Mouse (Mus musculus) stomach, postnatal 0 days (tissue): ENCODE results near the gene Rxfp4. TPM values are rescaled to one million over a fixed set of nuclear protein-coding genes. Genes with fewer than 3 reads are reported as not detected.

Experiments used
- ATAC-seq: fragments of 200-750 bp; cut with Nextera tagmentation; 2 replicates; pipeline ENCODE4 v1.8.0; 2017; ENCODE audit not compliant: low FRiP score, low TSS enrichment
- DNase-seq: peaks from one replicate; pipeline ENCODE4 v3.0.0-alpha.2; 2016; ENCODE audit warnings: low spot score
- H3K27ac ChIP-seq: fragments of 300-500 bp; sonication (generic); replicated peaks from 2 replicates; pipeline ENCODE4 v1.5.1; 2014; ENCODE audit warnings: mild to moderate bottlenecking, control low read depth
- H3K27me3 ChIP-seq: fragments of 300-500 bp; sonication (generic); 2 replicates; pipeline ENCODE4 v1.6.1; 2014; ENCODE audit warnings: low read length; ENCODE audit not compliant: control insufficient read depth, insufficient read depth
- H3K36me3 ChIP-seq: fragments of 300-500 bp; sonication (generic); 2 replicates; pipeline ENCODE4 v1.6.1; 2014; ENCODE audit warnings: low read length, mixed read lengths; ENCODE audit not compliant: control insufficient read depth, insufficient read depth
- H3K4me1 ChIP-seq: fragments of 300-500 bp; sonication (generic); replicated peaks from 2 replicates; pipeline ENCODE4 v1.6.1; 2014; ENCODE audit warnings: antibody characterized with exemption; ENCODE audit not compliant: control insufficient read depth, insufficient read depth
- H3K4me2 ChIP-seq: fragments of 300-500 bp; sonication (generic); replicated peaks from 2 replicates; pipeline ENCODE4 v1.6.1; 2014; ENCODE audit warnings: low read depth, mild to moderate bottlenecking, control low read depth, moderate library complexity
- H3K4me3 ChIP-seq: fragments of 300-500 bp; sonication (generic); 2 replicates; pipeline ENCODE4 v1.5.1; 2014; ENCODE audit warnings: low read depth, low read length, control low read depth
- H3K9ac ChIP-seq: fragments of 300-500 bp; sonication (generic); 2 replicates; pipeline ENCODE4 v1.6.1; 2014; ENCODE audit warnings: mild to moderate bottlenecking, low read length, control low read depth, mixed read lengths
- H3K9me3 ChIP-seq: fragments of 300-500 bp; sonication (generic); 2 replicates; pipeline ENCODE4 v1.6.1; 2016; ENCODE audit warnings: low read length; ENCODE audit not compliant: control insufficient read depth
- CTCF ChIP-seq: IDR thresholded peaks from 2 replicates; pipeline ENCODE4 v1.5.1; 2016; ENCODE audit warnings: antibody characterized with exemption, low read depth, mild to moderate bottlenecking, moderate library complexity
- EP300 ChIP-seq: optimal IDR thresholded peaks from 2 replicates; pipeline ENCODE3; 2016; ENCODE audit warnings: antibody characterized with exemption
- WGBS: fragments of 180-500 bp; shearing (Covaris S2); extraction: QIAGEN DNeasy Blood & Tissue Kit; methylation state at CpG from one replicate; pipeline ENCODE4 v1.1.7; 2014; 5-methylcytosine and 5-hydroxymethylcytosine counted together
- polyA plus RNA-seq: library from polyadenylated mRNA; unstranded; fragments of >200 nt; fragmentation: Nextera tagmentation; extraction: Ambion mirVana; gene quantifications from 2 replicates; pipeline ENCODE4 v1.2.1, GENCODE M21; 2015

Gene Rxfp4
- polyA plus RNA-seq, 1 experiment from 2014 or later: 0.07 TPM

DNA sequence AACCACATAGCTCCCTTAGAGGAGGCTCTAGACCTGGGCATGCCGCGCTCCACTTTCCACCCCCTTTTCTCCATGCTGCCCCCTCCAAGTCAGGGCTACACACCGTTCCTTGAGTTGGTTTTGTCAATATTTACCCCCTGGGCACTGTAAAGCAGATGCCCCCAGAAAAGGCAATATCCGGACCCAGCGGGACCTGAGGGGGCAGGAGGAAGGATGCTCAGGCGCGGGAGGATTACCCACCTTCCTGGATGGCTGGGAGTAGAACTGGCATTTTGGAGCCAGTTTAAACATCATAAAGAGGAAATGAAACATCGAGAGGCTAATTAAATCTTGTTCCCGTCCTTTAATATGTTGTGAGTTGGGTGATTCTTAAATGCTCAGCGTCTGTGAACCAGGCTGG is 3.8 kb downstream of the Rxfp4 start:
- WGBS: 75% methylated on average over 10 of the region's 10 CpGs
- no peaks in the 10 kb centered on the region for H3K27me3 ChIP-seq
- no peak overlapping the region for H3K4me2 ChIP-seq
- ATAC-seq: no peak
- H3K9me3 ChIP-seq: no peaks in the 10 kb centered on the region
- no peak for TF ChIP-seq CTCF
- no peak for TF ChIP-seq EP300
- H3K4me1 ChIP-seq: no peaks in the 10 kb centered on the region
- H3K36me3 ChIP-seq: peaks cover 15% of the 10 kb centered on the region
- no peak overlapping the region for H3K27ac ChIP-seq
- H3K9ac ChIP-seq: no peak overlapping the region
- no peak overlapping the region for H3K4me3 ChIP-seq
- DNase-seq: no peak

DNA sequence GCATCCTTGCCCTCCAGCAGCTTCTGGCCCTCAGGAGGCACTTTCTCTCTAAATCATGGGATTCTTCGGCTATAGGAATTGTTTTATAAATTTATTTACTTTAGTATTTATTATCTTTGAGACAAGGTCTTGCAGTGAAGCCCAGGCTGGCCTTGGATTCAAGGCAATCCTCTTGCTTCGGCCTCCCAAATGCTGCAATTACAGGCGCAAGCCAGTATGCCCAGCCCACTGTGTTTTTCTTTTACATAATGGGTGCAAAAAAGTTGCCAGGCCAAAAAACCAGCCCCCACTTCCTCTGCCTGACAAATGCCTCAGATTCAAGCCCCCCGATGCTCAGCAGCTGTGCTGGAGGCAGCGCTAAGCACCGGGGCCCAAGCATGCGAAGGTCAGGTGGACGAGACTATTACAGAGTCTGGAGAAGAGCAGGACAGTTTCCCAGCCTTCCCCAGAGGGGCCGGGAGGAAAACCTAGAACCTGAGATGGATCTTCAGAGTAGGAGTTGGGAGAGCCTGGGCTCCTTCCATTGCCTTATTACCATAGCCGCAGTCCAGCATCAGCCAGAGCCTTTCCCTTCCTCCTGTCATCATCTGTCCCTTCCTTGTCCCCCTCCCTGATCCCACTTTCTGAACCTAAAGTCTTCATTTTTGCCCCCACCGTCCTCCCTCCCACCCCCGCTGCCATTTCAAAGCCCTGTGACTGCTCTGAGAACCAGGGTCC is 4.3 kb downstream of the Rxfp4 start:
- no peaks in the 10 kb centered on the region for H3K4me1 ChIP-seq
- no peak for DNase-seq
- no peaks in the 10 kb centered on the region for H3K9me3 ChIP-seq
- no peak overlapping the region for H3K9ac ChIP-seq
- no peaks in the 10 kb centered on the region for H3K27me3 ChIP-seq
- TF ChIP-seq CTCF (no peak), EP300 (no peak)
- H3K4me2 ChIP-seq: no peak overlapping the region
- WGBS: 79% methylated on average over 12 of the region's 12 CpGs
- no peak overlapping the region for H3K4me3 ChIP-seq
- no peak overlapping the region for H3K27ac ChIP-seq
- ATAC-seq: no peak
- H3K36me3 ChIP-seq: peaks cover 21% of the 10 kb centered on the region

GRCm38 (mm10) chr3:88647779-88648413 is 5.0 kb downstream of the Rxfp4 start:
- peaks cover 26% of the 10 kb centered on the region for H3K36me3 ChIP-seq
- ATAC-seq (no peak), DNase-seq (no peak)
- 87% methylated on average over 14 of the region's 14 CpGs for WGBS
- H3K9ac ChIP-seq: no peak overlapping the region
- H3K27me3 ChIP-seq: no peaks in the 10 kb centered on the region
- H3K27ac ChIP-seq: no peak overlapping the region
- no peak overlapping the region for H3K4me2 ChIP-seq
- no peak overlapping the region for H3K4me3 ChIP-seq
- TF ChIP-seq CTCF (no peak), EP300 (no peak)
- no peaks in the 10 kb centered on the region for H3K9me3 ChIP-seq
- H3K4me1 ChIP-seq: no peaks in the 10 kb centered on the region

DNA sequence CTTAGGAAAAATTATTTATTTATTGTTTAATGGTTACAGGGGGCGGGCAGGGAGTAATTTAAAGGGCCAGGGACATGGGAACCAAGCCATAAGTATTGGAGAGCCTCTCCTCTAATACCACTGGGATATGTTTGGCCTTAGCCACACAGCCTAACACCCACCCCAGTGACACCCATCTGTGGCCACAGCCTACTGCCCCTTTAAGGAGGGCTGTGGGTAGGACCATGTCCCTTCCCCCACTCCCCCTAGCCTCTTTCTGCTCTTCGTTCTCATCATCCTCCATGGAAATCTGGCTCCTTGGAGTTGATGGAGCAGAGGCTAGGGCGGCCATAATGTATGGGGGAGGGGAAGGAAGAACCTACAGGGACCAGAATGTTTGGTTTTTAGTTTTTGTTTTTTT is 5.9 kb downstream of the Rxfp4 start:
- Histone ChIP-seq H3K4me3 (no peak overlapping the region), H3K27ac (no peak overlapping the region), H3K9me3 (no peaks in the 10 kb centered on the region), H3K4me2 (no peak overlapping the region), H3K27me3 (no peaks in the 10 kb centered on the region), H3K4me1 (no peaks in the 10 kb centered on the region), H3K36me3 (peaks cover 32% of the 10 kb centered on the region), H3K9ac (no peak overlapping the region)
- WGBS: 82% methylated on average over 3 of the region's 3 CpGs
- DNase-seq (no peak), ATAC-seq (no peak)
- TF ChIP-seq CTCF: no peak
- TF ChIP-seq EP300: no peak

DNA sequence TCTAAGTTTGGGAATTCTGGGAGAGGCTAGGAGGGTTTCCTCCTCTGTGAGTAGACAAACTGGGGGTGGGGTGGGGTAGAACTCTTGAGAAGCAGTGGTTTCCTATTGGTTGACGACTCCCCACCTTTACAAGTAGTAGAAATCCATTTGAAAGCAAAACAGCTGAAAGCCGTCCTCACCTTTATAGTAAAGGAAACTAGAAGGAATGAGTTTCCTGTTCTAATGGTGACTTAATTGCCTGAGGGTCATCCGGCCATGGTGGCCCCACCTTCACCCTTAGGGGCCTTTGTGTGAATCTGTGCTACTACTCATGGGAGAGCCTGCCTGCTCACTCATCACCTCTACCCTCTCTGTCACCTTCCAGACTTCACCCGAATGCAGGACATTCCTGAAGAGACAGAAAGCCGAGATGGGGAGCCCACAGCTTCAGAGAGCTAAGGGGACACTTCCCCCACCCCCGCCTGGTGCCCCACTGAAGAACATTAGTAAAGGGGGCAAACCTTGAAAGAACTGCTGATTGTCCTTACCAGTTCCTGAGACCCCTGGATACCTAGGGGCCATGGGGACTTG is 6.4 kb downstream of the Rxfp4 start:
- peaks cover 33% of the 10 kb centered on the region for H3K36me3 ChIP-seq
- no peak overlapping the region for H3K9ac ChIP-seq
- no peak overlapping the region for H3K4me2 ChIP-seq
- no peak overlapping the region for H3K4me3 ChIP-seq
- no peaks in the 10 kb centered on the region for H3K4me1 ChIP-seq
- ATAC-seq: no peak
- WGBS: 64% methylated on average over 6 of the region's 6 CpGs
- no peak for DNase-seq
- no peaks in the 10 kb centered on the region for H3K27me3 ChIP-seq
- no peaks in the 10 kb centered on the region for H3K9me3 ChIP-seq
- H3K27ac ChIP-seq: no peak overlapping the region
- TF ChIP-seq EP300 (no peak), CTCF (no peak)

- Histone ChIP-seq H3K9ac (no peak overlapping the region), H3K4me2 (no peak overlapping the region), H3K9me3 (no peaks in the 10 kb centered on the region), H3K4me3 (no peak overlapping the region), H3K4me1 (no peaks in the 10 kb centered on the region), H3K36me3 (peaks cover 33% of the 10 kb centered on the region), H3K27me3 (no peaks in the 10 kb centered on the region), H3K27ac (no peak overlapping the region)
- ATAC-seq (no peak), DNase-seq (no peak)
- 88% methylated on average over 12 of the region's 12 CpGs for WGBS
- TF ChIP-seq EP300 (no peak), CTCF (no peak)
Measured at GRCm38 (mm10) chr3:88645937-88646336, 7.0 kb downstream of the Rxfp4 start.
